Mouse (Mus musculus) erythroblast, embryonic 14.5 days (primary cell): ENCODE results near the gene Tent2.

Experiments
- GATA1 ChIP-seq: IDR thresholded peaks from 2 replicates; pipeline ENCODE4 v1.6.1; 2012; ENCODE audit warnings: low read length, inconsistent platforms, mixed read lengths
- TAL1 ChIP-seq: IDR thresholded peaks from 3 replicates; pipeline ENCODE4 v1.6.1; 2012; ENCODE audit warnings: low read length, inconsistent platforms, mixed read lengths

- no peak for TF ChIP-seq TAL1
- no peak for TF ChIP-seq GATA1
These were observed 47.4 kb upstream of the Tent2 start for GRCm38 (mm10) chr13:93239561-93239960.
